Mouse (Mus musculus) hindbrain, postnatal 0 days (tissue): ENCODE measurements around the gene Qk. TPM values are rescaled to one million over a fixed set of nuclear protein-coding genes. Genes with fewer than 3 reads are reported as not detected.

Experiments
- ATAC-seq: fragments of 200-750 bp; cut with Nextera tagmentation; 2 replicates; pipeline ENCODE4 v1.8.0; 2017; ENCODE audit warnings: mild to moderate bottlenecking, moderate TSS enrichment, moderate library complexity
- DNase-seq: peaks from one replicate; pipeline ENCODE4 v3.0.0-alpha.2; 2015; ENCODE audit warnings: low spot score
- H3K27ac ChIP-seq: fragments of 300-500 bp; sonication (generic); 2 replicates; pipeline ENCODE4 v1.5.1; 2014; ENCODE audit warnings: mild to moderate bottlenecking
- H3K27me3 ChIP-seq: fragments of 300-500 bp; sonication (generic); 2 replicates; pipeline ENCODE4 v1.6.1; 2014; ENCODE audit warnings: low read length, mixed read lengths; ENCODE audit not compliant: insufficient read depth
- H3K36me3 ChIP-seq: fragments of 300-500 bp; sonication (generic); 2 replicates; pipeline ENCODE4 v1.6.1; 2014; ENCODE audit warnings: low read length, mixed read lengths; ENCODE audit not compliant: insufficient read depth
- H3K4me1 ChIP-seq: fragments of 300-500 bp; sonication (generic); 2 replicates; pipeline ENCODE4 v1.6.1; 2014; ENCODE audit warnings: antibody characterized with exemption, low read length, mixed read lengths; ENCODE audit not compliant: insufficient read depth
- H3K4me2 ChIP-seq: fragments of 300-500 bp; sonication (generic); 2 replicates; pipeline ENCODE4 v1.6.1; 2014; ENCODE audit warnings: low read depth, mild to moderate bottlenecking, low read length, moderate library complexity, mixed read lengths
- H3K4me3 ChIP-seq: fragments of 300-500 bp; sonication (generic); 2 replicates; pipeline ENCODE4 v1.5.1; 2014; ENCODE audit warnings: low read length
- H3K9ac ChIP-seq: fragments of 300-500 bp; sonication (generic); replicated peaks from 2 replicates; pipeline ENCODE4 v1.6.1; 2014; ENCODE audit warnings: mild to moderate bottlenecking, low read length, moderate library complexity, mixed read lengths
- H3K9me3 ChIP-seq: fragments of 300-500 bp; sonication (generic); 2 replicates; pipeline ENCODE4 v1.6.1; 2016; ENCODE audit warnings: low read length, mixed read lengths
- CTCF ChIP-seq: IDR thresholded peaks from 2 replicates; pipeline ENCODE4 v1.5.1; 2016; ENCODE audit warnings: antibody characterized with exemption, control low read depth, low read depth
- WGBS: fragments of 180-500 bp; shearing (Covaris S2); extraction: QIAGEN DNeasy Blood & Tissue Kit; methylation state at CpG from one replicate; pipeline ENCODE4 v1.1.7; 2014; 5-methylcytosine and 5-hydroxymethylcytosine counted together
- polyA plus RNA-seq: library from polyadenylated mRNA; unstranded; fragments of >200 nt; fragmentation: Nextera tagmentation; extraction: Ambion mirVana; gene quantifications from 2 replicates; pipeline ENCODE4 v1.2.1, GENCODE M21; 2015
- total RNA-seq: library from RNA; depleted of rRNA; stranded (reverse); fragments of >200 nt; gene quantifications from 2 replicates; pipeline ENCODE4 v1.2.3, GENCODE M21; 2014

Gene Qk
- total and polyA plus RNA-seq, 2 experiments from 2014 or later, result 66.7 to 482 TPM

GRCm38 (mm10) chr17:10360738-10361137, 41.1 kb upstream of the Qk start:
- no peaks in the 10 kb centered on the region for H3K9me3 ChIP-seq
- no peaks in the 10 kb centered on the region for H3K27me3 ChIP-seq
- ATAC-seq (no peak), DNase-seq (peak; percentile 22)
- WGBS, result 52% methylated on average over 4 of the region's 4 CpGs
- H3K27ac ChIP-seq, result no peak overlapping the region
- no peaks in the 10 kb centered on the region for H3K4me1 ChIP-seq
- no peaks in the 10 kb centered on the region for H3K36me3 ChIP-seq
- H3K4me2 ChIP-seq, result no peak overlapping the region
- no peak overlapping the region for H3K9ac ChIP-seq
- no peak for TF ChIP-seq CTCF
- H3K4me3 ChIP-seq, result no peak overlapping the region

GRCm38 (mm10) chr17:10359466-10359865, 39.8 kb upstream of the Qk start:
- H3K9ac ChIP-seq, result no peak overlapping the region
- no peak for DNase-seq
- H3K27ac ChIP-seq, result no peak overlapping the region
- no peaks in the 10 kb centered on the region for H3K27me3 ChIP-seq
- 82% methylated on average over 14 of the region's 14 CpGs for WGBS
- TF ChIP-seq CTCF, result no peak
- no peak for ATAC-seq
- no peaks in the 10 kb centered on the region for H3K9me3 ChIP-seq
- H3K4me2 ChIP-seq, result no peak overlapping the region
- no peaks in the 10 kb centered on the region for H3K36me3 ChIP-seq
- H3K4me3 ChIP-seq, result no peak overlapping the region
- no peaks in the 10 kb centered on the region for H3K4me1 ChIP-seq

GRCm38 (mm10) chr17:10357348-10357747, 37.7 kb upstream of the Qk start:
- Histone ChIP-seq H3K4me3 (no peak overlapping the region), H3K9me3 (no peaks in the 10 kb centered on the region), H3K27ac (no peak overlapping the region), H3K36me3 (no peaks in the 10 kb centered on the region), H3K9ac (no peak overlapping the region), H3K4me2 (no peak overlapping the region; the same call in 1 of the 2 replicates), H3K4me1 (no peaks in the 10 kb centered on the region), H3K27me3 (no peaks in the 10 kb centered on the region)
- 49% methylated on average over 12 of the region's 12 CpGs for WGBS
- peak; percentile 53; the same call in 1 of the 2 replicates for ATAC-seq
- peak; percentile 48 for DNase-seq
- no peak for TF ChIP-seq CTCF

GRCm38 (mm10) chr17:10356294-10356693, 36.6 kb upstream of the Qk start:
- TF ChIP-seq CTCF, result no peak
- Histone ChIP-seq H3K36me3 (no peaks in the 10 kb centered on the region), H3K9ac (no peak overlapping the region), H3K4me1 (no peaks in the 10 kb centered on the region), H3K27me3 (no peaks in the 10 kb centered on the region), H3K27ac (no peak overlapping the region), H3K4me2 (no peak overlapping the region), H3K9me3 (no peaks in the 10 kb centered on the region), H3K4me3 (no peak overlapping the region)
- no peak for DNase-seq
- no peak for ATAC-seq
- WGBS, result 51% methylated on average over 6 of the region's 6 CpGs

- Histone ChIP-seq H3K27ac (no peak overlapping the region), H3K36me3 (no peaks in the 10 kb centered on the region), H3K4me1 (no peaks in the 10 kb centered on the region), H3K9ac (no peak overlapping the region), H3K27me3 (no peaks in the 10 kb centered on the region), H3K4me3 (no peak overlapping the region), H3K9me3 (no peaks in the 10 kb centered on the region), H3K4me2 (no peak overlapping the region)
- TF ChIP-seq CTCF, result no peak
- no peak for ATAC-seq
- 50% methylated on average over 8 of the region's 8 CpGs for WGBS
- DNase-seq, result no peak
These were observed 36.1 kb upstream of the Qk start for GRCm38 (mm10) chr17:10355746-10356145.

- no peak for ATAC-seq
- 67% methylated on average over 10 of the region's 10 CpGs for WGBS
- no peaks in the 10 kb centered on the region for H3K9me3 ChIP-seq
These were observed 18.6 kb upstream of the Qk start for GRCm38 (mm10) chr17:10338286-10338685.

GRCm38 (mm10) chr17:10336558-10336957, 16.9 kb upstream of the Qk start:
- no peak overlapping the region for H3K4me3 ChIP-seq
- DNase-seq (no peak), ATAC-seq (no peak)
- no peaks in the 10 kb centered on the region for H3K9me3 ChIP-seq
- H3K4me2 ChIP-seq, result no peak overlapping the region
- no peaks in the 10 kb centered on the region; the same call in 1 of the 2 replicates for H3K4me1 ChIP-seq
- H3K27me3 ChIP-seq, result no peaks in the 10 kb centered on the region
- H3K27ac ChIP-seq, result peak overlapping the region; percentile 91
- H3K9ac ChIP-seq, result 0 out of 2 replicates have a peak overlapping the region, but pooled peaks have one; percentile 60
- H3K36me3 ChIP-seq, result no peaks in the 10 kb centered on the region
- no peak for TF ChIP-seq CTCF
- 51% methylated on average over 12 of the region's 12 CpGs for WGBS

More at GRCm38 (mm10) chr17:10338286-10338685, 18.6 kb upstream of the Qk start:
- TF ChIP-seq CTCF, result no peak
- H3K27me3 ChIP-seq, result no peaks in the 10 kb centered on the region
- no peak overlapping the region for H3K9ac ChIP-seq
- no peak overlapping the region for H3K4me3 ChIP-seq
- no peak overlapping the region; the same call in 1 of the 2 replicates for H3K27ac ChIP-seq
- no peaks in the 10 kb centered on the region; the same call in 1 of the 2 replicates for H3K4me1 ChIP-seq
- H3K4me2 ChIP-seq, result no peak overlapping the region
- H3K36me3 ChIP-seq, result no peaks in the 10 kb centered on the region
- no peak for DNase-seq
